Mouse (Mus musculus) spleen, postnatal 10 days (tissue): ENCODE data around the gene Eml4.

ENCODE experiments used
- DNase-seq, 2 experiments: peaks; one replicate each; pipeline ENCODE4 v3.0.0; 2021 to 2022; ENCODE audit warnings: low spot score in 2 of 2

The Eml4 gene

DNA sequence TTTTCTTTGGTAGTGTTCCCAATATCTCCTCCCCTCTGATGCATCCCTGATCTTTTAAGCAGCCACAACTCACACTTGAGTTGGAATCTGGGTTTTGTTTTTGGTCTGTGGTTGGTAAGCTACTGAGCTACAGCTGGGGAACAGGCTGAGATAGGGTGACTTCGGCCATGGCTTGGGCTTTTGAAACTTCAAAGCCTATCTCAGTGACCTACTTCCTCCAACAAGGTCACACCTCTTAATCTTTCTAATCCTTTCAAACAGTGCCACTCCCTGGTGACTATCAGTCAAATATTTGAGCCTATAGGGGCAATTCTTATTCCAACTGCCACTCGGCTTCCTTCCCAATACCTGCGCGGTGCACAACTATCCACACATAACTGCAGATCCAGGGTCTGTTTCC lies 149.0 kb downstream of the Eml4 start:
- no peak for DNase-seq

DNA sequence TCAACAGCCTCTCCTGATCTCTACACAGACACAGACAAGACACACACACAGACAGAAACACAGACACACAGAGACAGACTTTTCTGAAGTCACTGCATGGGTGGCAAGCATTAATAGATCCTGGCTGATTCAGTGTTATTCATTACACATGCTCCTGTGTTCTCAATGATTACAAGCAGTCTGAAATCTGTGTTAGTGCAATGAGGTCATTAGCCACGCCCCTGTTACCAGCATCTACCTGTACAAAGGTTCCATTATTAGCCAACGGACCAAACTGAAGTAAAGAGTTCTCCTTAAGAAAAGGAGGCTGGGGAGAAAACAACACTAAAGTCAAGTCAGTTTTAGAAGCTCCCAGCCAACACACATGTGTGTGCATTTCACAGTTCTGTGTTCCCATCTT lies 153.0 kb downstream of the Eml4 start:
- DNase-seq = no peak

DNA sequence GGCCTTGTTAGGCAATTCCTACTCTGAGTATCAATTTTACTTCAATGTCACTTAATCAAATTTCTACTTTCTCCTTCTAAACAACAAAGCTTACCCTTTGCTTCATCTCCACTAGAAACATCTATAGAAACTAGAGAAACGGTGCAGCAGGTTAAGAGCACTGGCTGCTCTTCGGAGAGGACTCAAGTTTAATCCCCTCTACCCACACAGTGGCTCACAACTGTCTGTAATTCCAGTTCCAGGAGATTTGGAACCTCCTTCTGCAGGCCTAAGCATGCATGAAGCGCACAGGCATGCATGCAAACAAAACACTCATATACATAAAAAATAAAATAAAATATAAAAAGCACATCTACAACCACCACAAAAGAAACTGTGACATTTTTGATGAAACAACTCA lies 161.4 kb downstream of the Eml4 start:
- no peak for DNase-seq

DNA sequence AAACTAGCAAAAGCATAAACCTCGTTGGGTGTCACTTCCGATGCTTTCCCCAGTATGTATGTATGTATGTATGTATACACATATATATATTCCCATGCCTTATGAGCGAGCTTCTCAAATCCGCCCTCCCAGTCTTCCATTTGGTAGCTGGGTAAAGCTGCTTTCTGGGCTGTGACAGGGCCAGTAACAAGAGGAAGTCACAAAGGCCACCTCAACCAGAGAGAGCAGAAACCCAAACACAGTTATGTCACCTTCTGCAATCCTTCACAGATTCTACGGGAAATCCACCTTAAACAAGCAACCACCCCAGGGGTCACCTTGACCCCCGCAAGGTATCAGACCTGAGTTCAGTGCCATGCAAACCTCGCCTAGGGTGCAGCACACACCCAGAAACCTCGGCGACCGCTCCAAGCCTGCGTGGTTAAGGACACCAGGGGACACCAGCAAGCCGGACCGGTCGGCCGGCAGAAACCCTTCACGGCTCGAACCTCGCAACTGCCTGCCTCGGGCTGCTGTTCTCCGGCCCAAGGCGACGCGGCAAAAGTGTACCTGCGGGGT lies 163.0 kb downstream of the Eml4 start:
- no peak for DNase-seq

DNA sequence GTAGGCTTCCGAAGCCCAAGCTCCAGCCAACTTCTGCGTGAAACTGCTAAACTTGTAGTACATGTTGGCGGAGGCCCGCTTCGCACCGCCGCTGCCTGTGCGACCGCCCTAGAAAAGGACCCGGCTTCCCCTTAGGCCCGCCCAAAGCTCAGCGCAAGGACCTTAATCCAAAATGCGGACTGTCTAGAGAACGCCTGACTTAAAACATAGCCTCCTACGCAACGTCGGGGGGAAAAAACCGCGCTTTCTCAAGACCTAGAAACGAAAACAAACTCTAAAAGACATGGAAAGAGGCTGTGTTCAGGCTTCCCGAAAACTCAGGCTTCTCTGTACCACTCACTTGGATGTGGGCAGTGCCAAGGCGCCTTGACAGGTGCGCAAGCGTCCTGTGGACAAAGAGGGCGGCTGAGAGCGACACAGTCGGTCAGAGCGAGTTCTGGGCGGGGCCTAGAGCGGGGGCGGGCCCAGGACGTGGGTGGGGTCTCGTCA lies 163.5 kb downstream of the Eml4 start:
- DNase-seq = peak; percentile 82 to 93

DNA sequence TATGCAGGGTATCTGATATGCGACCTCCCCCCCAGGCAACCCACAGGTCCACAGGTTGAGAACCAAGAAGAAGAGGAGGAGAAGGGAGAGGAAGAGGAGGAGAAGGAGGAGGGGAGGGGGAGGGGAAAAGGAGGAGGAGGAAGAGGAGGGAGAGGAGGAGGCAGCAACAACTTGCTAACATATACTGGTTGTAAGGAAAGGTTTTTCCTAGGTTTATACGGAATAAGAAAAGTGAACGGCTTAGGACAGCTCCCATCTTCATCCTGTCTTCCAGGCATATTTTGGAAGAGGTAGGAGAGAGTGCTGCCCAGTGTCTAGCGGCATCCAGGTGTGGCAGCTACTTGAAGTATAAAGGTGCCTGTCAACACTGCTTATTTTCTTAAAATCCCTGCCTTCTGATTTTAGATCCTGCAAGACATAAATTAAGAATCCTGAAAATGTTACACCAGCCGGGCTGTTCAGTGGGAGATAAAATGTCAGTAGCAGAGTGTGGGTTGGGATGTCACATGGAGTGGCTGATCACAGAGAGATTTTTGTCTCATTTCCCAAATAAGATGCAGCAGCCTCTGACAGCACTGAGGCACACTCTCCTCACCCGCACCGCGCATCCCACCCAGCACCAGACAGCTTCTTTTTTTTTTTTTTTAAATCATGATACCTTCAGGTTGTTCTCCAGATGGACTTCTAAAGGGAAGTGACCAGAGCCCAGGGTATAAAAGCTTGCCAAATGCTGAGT lies 166.7 kb downstream of the Eml4 start, which contains the start of gene Cox7a2l:
TSS of gene Cox7a2l (minus strand) at position 51 of the 736 bp plus-strand sequence.
- no peak for DNase-seq

DNA sequence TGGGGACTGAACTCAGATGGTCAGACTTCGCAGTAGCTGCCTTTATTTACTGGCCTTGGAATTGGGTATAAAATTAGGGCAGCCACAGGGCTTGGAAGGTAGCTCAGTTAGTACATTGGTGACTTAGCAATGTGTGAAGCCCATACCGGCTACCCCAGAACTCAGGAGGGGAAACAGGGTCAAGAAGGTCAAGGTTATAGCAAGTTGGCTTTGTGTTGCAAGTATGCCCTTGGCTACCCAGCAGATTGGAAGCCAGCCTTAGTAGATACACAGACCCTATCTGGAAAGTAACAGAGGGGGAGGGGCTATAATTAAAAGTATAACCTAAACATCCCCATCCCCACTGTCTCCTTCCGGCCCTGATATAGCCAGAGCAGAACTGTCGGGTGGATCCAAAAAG lies 171.2 kb downstream of the Eml4 start:
- no peak for DNase-seq

DNA sequence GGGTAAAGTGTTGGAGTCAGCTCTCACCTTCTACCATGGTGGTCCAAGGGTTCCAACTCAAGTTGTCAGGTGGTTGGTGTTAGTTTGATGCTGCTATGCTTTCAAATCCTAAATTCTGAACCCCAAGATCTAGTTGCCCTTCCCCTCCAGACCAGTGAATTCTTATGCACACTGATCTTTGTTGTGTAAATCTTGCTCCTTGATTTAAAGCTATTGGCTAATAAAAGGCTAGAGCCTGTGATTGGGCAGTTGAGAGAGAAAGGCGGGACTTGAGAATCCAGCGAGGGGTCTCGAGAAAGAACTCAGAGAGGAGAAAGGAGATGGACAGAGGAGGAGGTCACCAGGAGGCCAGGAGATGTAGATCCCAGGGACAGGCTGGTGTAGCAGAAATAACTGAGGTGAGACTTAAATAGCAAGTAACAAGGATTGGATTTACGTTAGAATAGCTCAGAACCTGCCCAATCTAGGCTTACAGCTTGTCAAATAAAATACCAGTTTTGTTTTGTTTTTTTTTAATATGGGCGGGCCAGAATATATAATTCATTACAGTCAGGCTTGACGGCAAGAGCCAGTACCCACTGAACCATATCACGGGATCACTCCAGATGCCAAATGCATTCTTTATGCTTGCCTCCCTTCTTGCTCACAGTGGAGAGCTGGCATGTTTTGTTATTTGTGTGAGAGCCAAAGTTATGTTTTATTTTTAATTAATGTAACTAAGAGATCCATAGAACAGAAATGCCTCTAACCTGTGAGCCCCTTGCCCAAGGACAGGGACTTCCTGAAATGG lies 172.1 kb downstream of the Eml4 start:
- no peak for DNase-seq

DNA sequence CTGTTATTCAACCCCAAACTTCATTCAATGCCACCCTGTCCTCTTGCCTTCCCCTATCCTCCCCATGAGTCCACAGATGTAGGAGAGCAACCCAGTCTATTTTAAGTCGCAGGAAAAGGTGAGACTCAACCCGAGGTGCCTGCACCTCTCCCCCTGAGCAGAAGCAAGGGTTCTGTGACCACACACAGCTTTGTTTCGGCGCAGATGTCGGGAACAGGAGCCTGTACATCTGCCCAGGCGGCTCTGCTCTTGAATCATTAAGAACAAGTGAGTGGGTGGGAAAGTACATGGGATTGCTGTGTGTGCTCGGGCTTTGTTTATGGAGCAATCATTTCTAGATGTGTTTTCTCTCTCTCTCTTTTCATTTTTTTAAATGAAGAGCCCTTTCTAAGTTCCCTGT lies 174.0 kb downstream of the Eml4 start:
- no peak for DNase-seq

DNA sequence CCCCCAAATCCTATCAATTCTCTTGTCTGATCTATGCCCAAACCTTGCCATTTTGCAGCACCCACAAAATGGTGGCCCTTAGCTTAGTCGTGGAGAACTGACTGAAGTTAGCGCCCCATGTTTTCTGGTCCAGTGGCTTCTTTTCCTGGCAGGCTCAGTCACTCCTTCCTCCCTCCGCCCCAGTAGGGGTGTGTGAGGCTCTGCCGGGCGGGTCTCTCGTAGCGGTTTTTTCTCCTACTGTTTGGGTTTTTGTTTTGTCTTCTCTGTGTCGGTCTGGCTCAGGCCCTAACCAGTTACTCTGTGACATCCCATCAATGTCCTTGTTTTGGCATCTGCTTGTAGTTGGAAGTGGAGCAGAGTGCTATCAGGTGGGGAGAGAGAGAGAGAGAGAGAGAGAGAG lies 174.9 kb downstream of the Eml4 start:
- peak in 1 of 2 experiments; percentile 30 for DNase-seq

DNA sequence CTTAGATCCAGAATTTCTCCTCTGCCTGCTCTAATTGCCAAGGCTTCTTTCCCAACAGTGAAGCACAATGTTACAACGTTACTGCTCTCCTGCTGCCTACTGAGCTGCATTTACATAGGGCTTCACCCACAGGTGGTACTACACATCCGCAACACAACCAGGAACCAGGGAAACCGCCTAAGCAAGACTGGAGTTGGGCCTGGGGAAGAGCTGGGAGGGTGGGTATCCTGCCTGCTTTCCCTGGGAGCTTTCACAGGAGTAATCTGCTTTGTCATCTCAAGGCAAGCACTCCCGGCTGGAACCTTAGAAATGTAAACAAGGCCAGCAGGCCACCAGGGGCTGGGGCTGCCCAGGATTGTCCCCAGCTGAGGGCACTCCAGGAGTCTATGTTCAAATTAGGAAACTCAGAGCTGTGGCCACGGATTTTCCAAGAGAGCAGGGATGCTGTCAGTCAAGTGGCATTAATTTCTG lies 175.4 kb downstream of the Eml4 start:
- DNase-seq = peak in 1 of 2 experiments; percentile 21

DNA sequence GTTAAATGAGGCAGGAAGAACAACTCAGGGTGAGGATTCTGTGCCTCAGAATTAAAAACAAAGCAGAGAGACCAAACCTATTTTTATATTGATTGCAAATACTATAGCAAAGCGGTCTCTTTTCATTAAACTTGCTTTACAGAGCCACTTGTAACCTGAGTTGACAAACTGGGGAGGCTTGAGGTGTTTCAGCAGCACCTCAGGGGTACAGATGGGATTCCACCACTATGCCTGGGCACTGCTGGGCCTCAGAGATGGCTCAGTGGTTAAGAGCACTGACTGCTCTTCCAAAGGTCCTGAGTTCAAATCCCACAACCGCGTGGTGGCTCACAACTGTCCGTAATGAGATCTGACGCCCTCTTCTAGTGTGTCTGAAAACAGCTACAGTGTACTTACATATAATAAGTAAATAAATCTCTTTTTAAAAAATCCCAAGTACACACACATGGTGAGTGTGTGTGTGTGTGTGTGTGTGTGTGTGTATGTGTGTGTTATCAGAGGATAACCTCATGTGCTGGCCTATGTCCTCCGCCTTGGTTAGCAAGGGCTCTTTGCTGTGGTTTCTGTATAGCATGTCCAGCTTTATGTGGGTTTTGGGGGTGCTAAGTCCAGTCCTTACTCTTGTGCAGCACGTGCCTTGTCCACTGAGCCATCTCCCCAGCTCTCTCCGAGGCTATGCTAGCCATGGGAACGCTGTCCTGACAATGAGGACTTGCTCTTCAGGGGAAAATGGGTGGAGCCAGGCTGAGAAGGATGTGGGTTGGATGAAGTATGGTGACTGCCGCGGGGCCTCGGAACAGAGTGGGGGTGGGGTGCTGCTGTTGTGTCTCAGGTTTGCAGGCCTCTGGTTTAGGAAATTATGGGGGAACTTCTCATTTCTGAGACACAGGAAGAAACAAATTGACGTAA lies 176.1 kb downstream of the Eml4 start:
- peak in 1 of 2 experiments; percentile 65 for DNase-seq

DNA sequence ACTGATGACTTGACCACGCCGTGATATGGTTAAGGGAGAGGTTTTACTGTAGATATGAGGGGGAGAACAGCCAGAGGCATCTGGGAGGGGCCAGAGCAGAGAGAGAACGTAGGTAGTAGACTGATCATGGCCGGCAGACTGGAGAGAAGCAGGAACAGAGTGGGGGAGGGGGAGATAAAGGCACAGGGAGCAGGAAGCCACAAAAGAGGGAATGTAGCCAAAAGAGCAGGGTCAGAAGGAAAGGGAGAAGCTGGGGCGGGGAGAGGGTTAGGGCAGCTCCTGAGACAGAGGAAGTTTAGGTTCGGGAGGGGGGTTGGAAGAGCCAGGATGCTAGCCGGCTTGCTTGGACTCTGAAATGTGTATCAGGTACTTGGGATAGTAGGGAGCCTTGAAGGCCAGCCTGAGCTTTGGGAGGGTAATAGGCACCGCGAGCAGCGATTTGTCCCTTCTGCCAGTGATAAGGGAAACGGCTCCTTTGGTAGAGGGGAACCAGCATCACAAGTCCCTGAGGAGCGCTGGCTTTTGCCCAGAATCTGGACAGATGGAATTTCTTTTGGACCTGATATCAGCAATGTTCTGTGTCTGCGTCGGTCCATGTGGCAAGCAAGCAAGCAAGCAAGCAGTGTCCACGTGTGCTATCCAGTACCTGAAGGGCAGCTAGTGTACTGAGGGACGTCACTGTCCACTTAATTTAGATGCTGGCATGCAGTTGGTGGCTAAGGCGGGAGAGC lies 177.1 kb downstream of the Eml4 start:
- peak in 1 of 2 experiments; percentile 39 for DNase-seq
